Mouse (Mus musculus) brain, embryonic 14.5 days (tissue): Measurements from ENCODE around the gene Tmtc1.

ENCODE experiments used
- CTCF ChIP-seq: fragments of 200-500 bp; IDR thresholded peaks from 2 replicates; pipeline ENCODE4 v1.5.1; 2012; ENCODE audit warnings: inconsistent platforms, mild to moderate bottlenecking, moderate library complexity, borderline replicate concordance; ENCODE audit not compliant: insufficient read depth, insufficient read length; ENCODE audit errors: extremely low read depth
- POLR2A ChIP-seq: fragments of 200-500 bp; IDR thresholded peaks from 2 replicates; pipeline ENCODE4 v1.6.1; 2012; ENCODE audit warnings: mild to moderate bottlenecking, inconsistent platforms, borderline replicate concordance; ENCODE audit not compliant: poor library complexity, insufficient read depth, insufficient read length, severe bottlenecking; ENCODE audit errors: extremely low read depth

GRCm38 (mm10) chr6:148205134-148205533 is 239.1 kb downstream of the Tmtc1 start:
- TF ChIP-seq POLR2A, result no peak
- no peak for TF ChIP-seq CTCF
